Mouse (Mus musculus) thymus, adult 2 months (tissue): Measurements from ENCODE around the gene Ky. TPM values are rescaled to one million over a fixed set of nuclear protein-coding genes. Genes with fewer than 3 reads are reported as not detected.

Experiments
- DNase-seq: peaks from one replicate; pipeline ENCODE4 v3.0.0; 2021
- H3K27ac ChIP-seq: fragments of 200-500 bp; 2 replicates; pipeline ENCODE4 v1.5.1; 2012; ENCODE audit warnings: low read length, control low read depth; ENCODE audit not compliant: control insufficient read depth, insufficient read depth
- H3K27me3 ChIP-seq: fragments of 200-500 bp; 2 replicates; pipeline ENCODE4 v1.6.1; 2012; ENCODE audit warnings: mild to moderate bottlenecking, low read length, moderate library complexity, mixed read lengths; ENCODE audit not compliant: control insufficient read depth, insufficient read depth
- H3K36me3 ChIP-seq: fragments of 200-500 bp; 2 replicates; pipeline ENCODE4 v1.6.1; 2012; ENCODE audit warnings: mild to moderate bottlenecking, low read length, moderate library complexity; ENCODE audit not compliant: control insufficient read depth, insufficient read depth
- H3K4me1 ChIP-seq: fragments of 200-500 bp; replicated peaks from 2 replicates; pipeline ENCODE4 v1.6.1; 2012; ENCODE audit warnings: low read length; ENCODE audit not compliant: control insufficient read depth, insufficient read depth
- H3K4me3 ChIP-seq: fragments of 200-500 bp; 2 replicates; pipeline ENCODE4 v1.5.1; 2012; ENCODE audit warnings: mild to moderate bottlenecking, low read length, control low read depth, moderate library complexity; ENCODE audit not compliant: control insufficient read depth, insufficient read depth
- CTCF ChIP-seq: fragments of 200-500 bp; IDR thresholded peaks from 2 replicates; pipeline ENCODE4 v1.5.1; 2012; ENCODE audit warnings: mild to moderate bottlenecking, control low read depth, low read length, moderate library complexity, borderline replicate concordance; ENCODE audit not compliant: control insufficient read depth, poor library complexity, insufficient read depth; ENCODE audit errors: extremely low read depth
- POLR2A ChIP-seq: fragments of 200-500 bp; IDR thresholded peaks from 2 replicates; pipeline ENCODE4 v1.6.1; 2012; ENCODE audit warnings: mild to moderate bottlenecking, low read length, control low read depth, moderate library complexity; ENCODE audit not compliant: control insufficient read depth, poor library complexity, insufficient read depth; ENCODE audit errors: extremely low read depth
- WGBS: fragments of 180-500 bp; shearing (Covaris S2); methylation state at CpG from one replicate; pipeline ENCODE4 v1.1.7; 2018; 5-methylcytosine and 5-hydroxymethylcytosine counted together
- polyA plus RNA-seq: library from polyadenylated mRNA; depleted of rRNA; stranded (reverse); fragments of >200 nt; gene quantifications from 2 replicates; pipeline ENCODE4 v1.2.3, GENCODE M21; 2012

The Ky gene
- polyA plus RNA-seq, 1 experiment = 0.89 TPM

- WGBS = 85% methylated on average over 21 of the region's 21 CpGs
- H3K36me3 ChIP-seq = no peaks in the 10 kb centered on the region
- no peaks in the 10 kb centered on the region for H3K4me1 ChIP-seq
- no peak overlapping the region for H3K4me3 ChIP-seq
- H3K27me3 ChIP-seq = no peaks in the 10 kb centered on the region
- DNase-seq = no peak
- H3K27ac ChIP-seq = no peak overlapping the region
- no peak for TF ChIP-seq CTCF
- TF ChIP-seq POLR2A = no peak
Measured at GRCm38 (mm10) chr9:102531051-102531892, 25.7 kb downstream of the Ky start.

GRCm38 (mm10) chr9:102536968-102537367, 31.4 kb downstream of the Ky start:
- Histone ChIP-seq H3K27me3 (no peaks in the 10 kb centered on the region; the same call in 1 of the 2 replicates), H3K4me1 (peaks cover 20% of the 10 kb centered on the region), H3K4me3 (no peak overlapping the region), H3K36me3 (no peaks in the 10 kb centered on the region), H3K27ac (no peak overlapping the region)
- DNase-seq = no peak
- 82% methylated on average over 4 of the region's 4 CpGs for WGBS
- no peak for TF ChIP-seq CTCF

GRCm38 (mm10) chr9:102539699-102540098, 34.1 kb downstream of the Ky start:
- no peak overlapping the region for H3K27ac ChIP-seq
- TF ChIP-seq POLR2A (no peak), CTCF (no peak)
- DNase-seq = peak; percentile 61
- peaks cover 27% of the 10 kb centered on the region for H3K4me1 ChIP-seq
- no peak overlapping the region for H3K4me3 ChIP-seq
- no peaks in the 10 kb centered on the region for H3K36me3 ChIP-seq
- 0% methylated on average over 7 of the region's 7 CpGs for WGBS
- peaks cover under 1% of the 10 kb centered on the region; the same call in 1 of the 2 replicates for H3K27me3 ChIP-seq

GRCm38 (mm10) chr9:102541666-102542065, 36.1 kb downstream of the Ky start:
- WGBS = 6% methylated on average over 10 of the region's 10 CpGs
- no peaks in the 10 kb centered on the region for H3K36me3 ChIP-seq
- peak; percentile 32 for DNase-seq
- no peak overlapping the region for H3K27ac ChIP-seq
- H3K4me3 ChIP-seq = no peak overlapping the region
- H3K4me1 ChIP-seq = peaks cover 27% of the 10 kb centered on the region
- no peak for TF ChIP-seq POLR2A
- no peak for TF ChIP-seq CTCF
- H3K27me3 ChIP-seq = peaks cover 3% of the 10 kb centered on the region; the same call in 1 of the 2 replicates

- Histone ChIP-seq H3K4me3 (no peak overlapping the region), H3K36me3 (no peaks in the 10 kb centered on the region), H3K27ac (no peak overlapping the region), H3K4me1 (peaks cover 27% of the 10 kb centered on the region), H3K27me3 (peaks cover 3% of the 10 kb centered on the region; the same call in 1 of the 2 replicates)
- no peak for DNase-seq
- TF ChIP-seq CTCF = no peak
- no peak for TF ChIP-seq POLR2A
- 30% methylated on average over 8 of the region's 8 CpGs for WGBS
Measured at GRCm38 (mm10) chr9:102542540-102542939, 37.0 kb downstream of the Ky start.

- WGBS = 93% methylated on average over 2 of the region's 2 CpGs
- Histone ChIP-seq H3K36me3 (no peaks in the 10 kb centered on the region), H3K27me3 (peaks cover 3% of the 10 kb centered on the region; the same call in 1 of the 2 replicates), H3K4me1 (peaks cover 27% of the 10 kb centered on the region), H3K4me3 (no peak overlapping the region), H3K27ac (no peak overlapping the region)
- DNase-seq = no peak
- TF ChIP-seq CTCF = no peak
- TF ChIP-seq POLR2A = no peak
Measured at GRCm38 (mm10) chr9:102543761-102544115, 38.2 kb downstream of the Ky start.
